Mouse (Mus musculus): Measurements from ENCODE around the gene Pde4b.

Pde4b gene

GRCm38 (mm10) chr4:102186888-102187287 is 99.5 kb downstream of the Pde4b start:
- DNase-seq, result no peak

GRCm38 (mm10) chr4:102197707-102198106 is 110.4 kb downstream of the Pde4b start:
- DNase-seq, result no peak

GRCm38 (mm10) chr4:102209773-102210172 is 122.4 kb downstream of the Pde4b start:
- no peak for DNase-seq

- no peak for DNase-seq
Observed at GRCm38 (mm10) chr4:102226700-102227099, 139.4 kb downstream of the Pde4b start.

GRCm38 (mm10) chr4:102228953-102229586 is 141.7 kb downstream of the Pde4b start:
- DNase-seq, result peak; percentile 37

GRCm38 (mm10) chr4:102230898-102231297 is 143.6 kb downstream of the Pde4b start:
- no peak for DNase-seq

- no peak for DNase-seq
Observed at GRCm38 (mm10) chr4:102233633-102234032, 146.3 kb downstream of the Pde4b start.

GRCm38 (mm10) chr4:102235151-102235550 is 147.8 kb downstream of the Pde4b start:
- no peak for DNase-seq

GRCm38 (mm10) chr4:102239102-102239501 is 151.8 kb downstream of the Pde4b start:
- DNase-seq, result no peak

- DNase-seq, result peak; percentile 35
Observed at GRCm38 (mm10) chr4:102239657-102240390, 152.5 kb downstream of the Pde4b start.

GRCm38 (mm10) chr4:102240754-102241427 is 153.5 kb downstream of the Pde4b start:
- DNase-seq, result no peak

- no peak for DNase-seq
Observed at GRCm38 (mm10) chr4:102253994-102254393, 166.7 kb downstream of the Pde4b start.

- DNase-seq, result peak; percentile 37
Observed at GRCm38 (mm10) chr4:102254466-102255294, 167.3 kb downstream of the Pde4b start.

GRCm38 (mm10) chr4:102255295-102255670 is 167.9 kb downstream of the Pde4b start:
- DNase-seq, result no peak

GRCm38 (mm10) chr4:102256170-102256960 is 169.0 kb downstream of the Pde4b start:
- no peak for DNase-seq

GRCm38 (mm10) chr4:102260216-102260615 is 172.9 kb downstream of the Pde4b start:
- DNase-seq, result no peak

- no peak for DNase-seq
Observed at GRCm38 (mm10) chr4:102272313-102272712, 185.0 kb downstream of the Pde4b start.

- DNase-seq, result no peak
Observed at GRCm38 (mm10) chr4:102272749-102273148, 185.4 kb downstream of the Pde4b start.

- no peak for DNase-seq
Observed at GRCm38 (mm10) chr4:102275716-102276115, 188.4 kb downstream of the Pde4b start.

GRCm38 (mm10) chr4:102278958-102279357 is 191.6 kb downstream of the Pde4b start:
- no peak for DNase-seq

- no peak for DNase-seq
Observed at GRCm38 (mm10) chr4:102287172-102287571, 199.8 kb downstream of the Pde4b start.

- DNase-seq, result peak; percentile 19
Observed at GRCm38 (mm10) chr4:102290052-102290734, 202.8 kb downstream of the Pde4b start.

Data from cerebellum, adult 11 months (tissue).